Mouse (Mus musculus) large intestine, adult 2 months (tissue): ENCODE data around the gene Map1s. TPM values are rescaled to one million over a fixed set of nuclear protein-coding genes. Genes with fewer than 3 reads are reported as not detected.

ENCODE experiments used
- DNase-seq: peaks from one replicate; pipeline ENCODE4 v3.0.0-alpha.2; 2012; ENCODE audit warnings: low read depth, low spot score
- WGBS: fragments of 180-500 bp; shearing (Covaris S2); methylation state at CpG from one replicate; pipeline ENCODE4 v1.1.7; 2018; 5-methylcytosine and 5-hydroxymethylcytosine counted together
- polyA plus RNA-seq: library from polyadenylated mRNA; depleted of rRNA; stranded (reverse); fragments of >200 nt; gene quantifications from 2 replicates; pipeline ENCODE4 v1.2.3, GENCODE M21; 2012

Gene Map1s
- polyA plus RNA-seq, 1 experiment: 14.3 TPM

GRCm38 (mm10) chr8:70896316-70897020 lies 9.3 kb upstream of the Map1s start:
- WGBS: 2% methylated on average over 25 of the region's 25 CpGs
- no peak for DNase-seq

- under 1% methylated on average over 60 of the region's 60 CpGs for WGBS
- DNase-seq: peak; percentile 98
These were observed 8.6 kb upstream of the Map1s start, which contains the start of gene Rpl18a for GRCm38 (mm10) chr8:70897021-70897680. Gene Rpl18a (minus strand): TSS chr8:70897412.

GRCm38 (mm10) chr8:70897681-70898413 lies 7.9 kb upstream of the Map1s start:
- DNase-seq: peak; percentile 50
- under 1% methylated on average over 20 of the region's 20 CpGs for WGBS

GRCm38 (mm10) chr8:70898661-70899198 lies 7.0 kb upstream of the Map1s start:
- DNase-seq: no peak
- WGBS: 52% methylated on average over 2 of the region's 2 CpGs

GRCm38 (mm10) chr8:70899226-70899625 lies 6.5 kb upstream of the Map1s start:
- 89% methylated on average over 2 of the region's 2 CpGs for WGBS

GRCm38 (mm10) chr8:70900872-70901387 lies 4.8 kb upstream of the Map1s start:
- DNase-seq: no peak
- WGBS: 84% methylated on average over 2 of the region's 2 CpGs

More at GRCm38 (mm10) chr8:70899226-70899625, 6.5 kb upstream of the Map1s start:
- DNase-seq: no peak

- no peak for DNase-seq
- 31% methylated on average over 5 of the region's 5 CpGs for WGBS
These were observed 3.5 kb upstream of the Map1s start for GRCm38 (mm10) chr8:70902211-70902610.

- DNase-seq: no peak
- WGBS: 54% methylated on average over 4 of the region's 4 CpGs
These were observed 2.6 kb upstream of the Map1s start for GRCm38 (mm10) chr8:70903112-70903511.

- no peak for DNase-seq
These were observed 2.1 kb upstream of the Map1s start for GRCm38 (mm10) chr8:70903582-70903981.

- no peak for DNase-seq
These were observed 1.2 kb upstream of the Map1s start for GRCm38 (mm10) chr8:70904532-70904931.

GRCm38 (mm10) chr8:70905463-70905830 lies 285 bp upstream of the Map1s start:
- 12% methylated on average over 8 of the region's 8 CpGs for WGBS
- no peak for DNase-seq

More at GRCm38 (mm10) chr8:70904532-70904931, 1.2 kb upstream of the Map1s start:
- WGBS: 14% methylated on average over 4 of the region's 4 CpGs

GRCm38 (mm10) chr8:70907518-70907917 lies 1.8 kb downstream of the Map1s start:
- no peak for DNase-seq
- WGBS: 92% methylated on average over 2 of the region's 2 CpGs

- WGBS: 78% methylated on average over 5 of the region's 5 CpGs
- DNase-seq: no peak
These were observed 5.9 kb downstream of the Map1s start for GRCm38 (mm10) chr8:70911596-70911995.

- DNase-seq: no peak
- WGBS: 92% methylated on average over 30 of the region's 30 CpGs
These were observed 7.2 kb downstream of the Map1s start for GRCm38 (mm10) chr8:70912955-70913354.

- WGBS: 95% methylated on average over 26 of the region's 26 CpGs
- no peak for DNase-seq
These were observed 7.8 kb downstream of the Map1s start for GRCm38 (mm10) chr8:70913523-70913922.

- 94% methylated on average over 17 of the region's 17 CpGs for WGBS
- no peak for DNase-seq
These were observed 9.0 kb downstream of the Map1s start for GRCm38 (mm10) chr8:70914704-70915103.

GRCm38 (mm10) chr8:70920049-70920922 lies 14.6 kb downstream of the Map1s start:
- DNase-seq: no peak
- WGBS: 73% methylated on average over 9 of the region's 9 CpGs

GRCm38 (mm10) chr8:70924151-70924550 lies 18.4 kb downstream of the Map1s start:
- 88% methylated on average over 4 of the region's 4 CpGs for WGBS
- no peak for DNase-seq

- no peak for DNase-seq
- WGBS: 89% methylated on average over 4 of the region's 4 CpGs
These were observed 20.0 kb downstream of the Map1s start for GRCm38 (mm10) chr8:70925754-70926153.
